Mouse (Mus musculus) lung, postnatal 0 days (tissue): Measurements from ENCODE around the gene Zfp78. TPM values are rescaled to one million over a fixed set of nuclear protein-coding genes. Genes with fewer than 3 reads are reported as not detected.

Experiments
- ATAC-seq: fragments of 200-750 bp; cut with Nextera tagmentation; 2 replicates; pipeline ENCODE4 v1.8.0; 2017; ENCODE audit warnings: moderate library complexity
- DNase-seq: peaks from one replicate; pipeline ENCODE4 v3.0.0-alpha.2; 2016; ENCODE audit warnings: low spot score
- H3K27ac ChIP-seq: fragments of 300-500 bp; sonication (generic); 2 replicates; pipeline ENCODE4 v1.5.1; 2014; ENCODE audit warnings: antibody characterized with exemption, mild to moderate bottlenecking, low read length, mixed read lengths
- H3K27me3 ChIP-seq: fragments of 300-500 bp; sonication (generic); replicated peaks from 2 replicates; pipeline ENCODE4 v1.6.1; 2014; ENCODE audit warnings: low read length, mixed read lengths; ENCODE audit not compliant: insufficient read depth
- H3K36me3 ChIP-seq: fragments of 300-500 bp; sonication (generic); 2 replicates; pipeline ENCODE4 v1.6.1; 2014; ENCODE audit warnings: low read length, mixed read lengths; ENCODE audit not compliant: insufficient read depth
- H3K4me1 ChIP-seq: fragments of 300-500 bp; sonication (generic); 2 replicates; pipeline ENCODE4 v1.6.1; 2014; ENCODE audit warnings: antibody characterized with exemption, low read depth, low read length, mixed read lengths; ENCODE audit not compliant: insufficient read depth
- H3K4me2 ChIP-seq: fragments of 300-500 bp; sonication (generic); replicated peaks from 2 replicates; pipeline ENCODE4 v1.6.1; 2014; ENCODE audit warnings: low read depth, mild to moderate bottlenecking, low read length, moderate library complexity, mixed read lengths
- H3K4me3 ChIP-seq: fragments of 300-500 bp; sonication (generic); 2 replicates; pipeline ENCODE4 v1.5.1; 2014; ENCODE audit warnings: low read depth, low read length
- H3K9ac ChIP-seq: fragments of 300-500 bp; sonication (generic); replicated peaks from 2 replicates; pipeline ENCODE4 v1.6.1; 2014; ENCODE audit warnings: low read depth, mild to moderate bottlenecking
- H3K9me3 ChIP-seq: fragments of 300-500 bp; sonication (generic); 2 replicates; pipeline ENCODE4 v1.6.1; 2016; ENCODE audit warnings: low read length, mixed read lengths
- CTCF ChIP-seq: IDR thresholded peaks from 2 replicates; pipeline ENCODE4 v1.5.1; 2016; ENCODE audit warnings: antibody characterized with exemption, mild to moderate bottlenecking
- EP300 ChIP-seq: IDR thresholded peaks from 2 replicates; pipeline ENCODE4 v1.6.1; 2016; ENCODE audit warnings: antibody characterized with exemption, mild to moderate bottlenecking, control low read depth
- WGBS: fragments of 180-500 bp; shearing (Covaris S2); extraction: QIAGEN DNeasy Blood & Tissue Kit; methylation state at CpG from one replicate; pipeline ENCODE4 v1.1.7; 2014; 5-methylcytosine and 5-hydroxymethylcytosine counted together
- polyA plus RNA-seq: library from polyadenylated mRNA; unstranded; fragments of >200 nt; fragmentation: Nextera tagmentation; extraction: Ambion mirVana; gene quantifications from 2 replicates; pipeline ENCODE4 v1.2.1, GENCODE M21; 2015

The Zfp78 gene
- polyA plus RNA-seq, 1 experiment from 2014 or later: 1.6 TPM

DNA sequence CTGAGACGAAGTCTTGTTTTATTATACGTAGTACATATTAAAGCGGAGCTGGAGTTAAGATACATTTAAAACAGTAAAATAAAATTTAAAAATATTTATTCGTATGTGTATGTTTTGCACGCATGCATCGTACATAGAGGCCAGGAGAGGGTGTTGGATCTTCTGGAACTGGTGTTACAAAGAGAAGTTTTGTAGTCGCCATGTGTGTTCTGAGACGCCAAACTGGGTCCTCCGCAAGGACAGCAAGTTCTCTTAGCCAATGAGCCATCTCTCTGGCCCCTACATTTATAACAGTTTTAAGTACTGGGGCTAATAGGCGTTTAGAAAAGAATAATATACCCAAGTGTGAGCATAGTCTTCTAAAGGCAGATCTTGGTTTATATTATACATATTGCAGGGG, 19.0 kb upstream of the Zfp78 start:
- peak overlapping the region; percentile 68 for H3K4me2 ChIP-seq
- H3K36me3 ChIP-seq: no peaks in the 10 kb centered on the region
- H3K9ac ChIP-seq: 0 out of 2 replicates have a peak overlapping the region, but pooled peaks have one; percentile 39
- no peak for ATAC-seq
- DNase-seq: no peak
- TF ChIP-seq EP300: no peak
- TF ChIP-seq CTCF: no peak
- H3K4me3 ChIP-seq: peak overlapping the region; percentile 59
- no peaks in the 10 kb centered on the region for H3K4me1 ChIP-seq
- WGBS: 30% methylated on average over 10 of the region's 10 CpGs
- H3K27ac ChIP-seq: no peak overlapping the region
- H3K9me3 ChIP-seq: no peaks in the 10 kb centered on the region
- no peaks in the 10 kb centered on the region for H3K27me3 ChIP-seq

DNA sequence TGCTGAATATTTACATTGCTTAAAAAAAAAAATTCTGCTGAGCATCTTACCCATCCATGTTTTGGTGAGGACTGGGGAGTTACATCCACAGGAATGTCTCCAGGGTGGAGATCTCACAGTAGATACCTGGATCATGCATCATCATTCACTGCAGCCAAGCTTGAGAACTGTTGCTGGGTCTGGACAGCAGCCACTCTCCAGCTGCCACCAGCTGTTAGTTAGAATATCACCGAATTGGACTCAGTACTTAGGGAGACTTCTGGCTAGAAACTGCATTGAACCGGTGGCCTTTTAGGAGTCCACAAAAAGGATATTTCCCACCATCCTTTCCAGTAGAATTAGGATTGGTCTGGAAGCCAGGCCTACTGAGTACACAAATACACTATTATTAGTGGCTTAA, 5.0 kb upstream of the Zfp78 start:
- Histone ChIP-seq H3K4me1 (peaks cover 3% of the 10 kb centered on the region; the same call in 1 of the 2 replicates), H3K9me3 (no peaks in the 10 kb centered on the region), H3K4me2 (no peak overlapping the region), H3K9ac (no peak overlapping the region), H3K27ac (no peak overlapping the region), H3K27me3 (no peaks in the 10 kb centered on the region), H3K4me3 (no peak overlapping the region), H3K36me3 (no peaks in the 10 kb centered on the region)
- WGBS: 43% methylated on average over 2 of the region's 2 CpGs
- no peak for DNase-seq
- TF ChIP-seq CTCF: no peak
- TF ChIP-seq EP300: no peak
- no peak for ATAC-seq

DNA sequence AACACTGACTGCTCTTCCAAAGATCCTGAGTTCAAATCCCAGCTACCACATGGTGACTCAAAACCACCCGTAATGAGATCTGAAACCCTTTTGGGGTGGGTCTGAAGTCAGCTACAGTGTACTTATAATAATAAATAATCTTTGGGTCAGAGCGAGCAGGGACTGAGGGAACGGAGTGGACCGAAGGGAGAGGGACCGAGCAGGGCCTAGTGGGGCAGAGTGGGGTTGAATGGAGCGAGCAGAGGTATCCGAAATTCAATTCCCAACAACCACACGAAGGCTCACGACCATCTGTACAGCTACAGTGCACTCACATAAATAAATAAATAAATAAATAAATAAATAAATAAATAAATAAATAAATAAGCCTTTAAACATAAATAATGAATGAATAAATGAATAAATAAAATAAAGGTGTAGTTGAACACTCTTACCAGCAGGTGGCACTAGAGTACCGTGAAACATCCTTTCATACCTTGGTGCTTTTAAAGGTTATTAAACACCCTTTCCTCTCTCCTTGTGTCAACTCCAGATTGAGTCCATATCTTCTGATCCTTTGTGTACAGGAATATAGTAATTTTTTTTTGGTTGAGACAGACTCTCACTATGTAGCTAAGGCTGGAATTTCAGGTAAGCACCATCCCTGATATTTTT, 4.0 kb upstream of the Zfp78 start:
- TF ChIP-seq EP300 (no peak), CTCF (peak; percentile 77)
- H3K27me3 ChIP-seq: no peaks in the 10 kb centered on the region
- no peak overlapping the region for H3K4me3 ChIP-seq
- peaks cover 7% of the 10 kb centered on the region; the same call in 1 of the 2 replicates for H3K4me1 ChIP-seq
- H3K27ac ChIP-seq: no peak overlapping the region
- DNase-seq (peak; percentile 85), ATAC-seq (no peak)
- no peak overlapping the region for H3K4me2 ChIP-seq
- no peaks in the 10 kb centered on the region for H3K36me3 ChIP-seq
- no peaks in the 10 kb centered on the region for H3K9me3 ChIP-seq
- no peak overlapping the region for H3K9ac ChIP-seq
- WGBS: 48% methylated on average over 10 of the region's 10 CpGs

DNA sequence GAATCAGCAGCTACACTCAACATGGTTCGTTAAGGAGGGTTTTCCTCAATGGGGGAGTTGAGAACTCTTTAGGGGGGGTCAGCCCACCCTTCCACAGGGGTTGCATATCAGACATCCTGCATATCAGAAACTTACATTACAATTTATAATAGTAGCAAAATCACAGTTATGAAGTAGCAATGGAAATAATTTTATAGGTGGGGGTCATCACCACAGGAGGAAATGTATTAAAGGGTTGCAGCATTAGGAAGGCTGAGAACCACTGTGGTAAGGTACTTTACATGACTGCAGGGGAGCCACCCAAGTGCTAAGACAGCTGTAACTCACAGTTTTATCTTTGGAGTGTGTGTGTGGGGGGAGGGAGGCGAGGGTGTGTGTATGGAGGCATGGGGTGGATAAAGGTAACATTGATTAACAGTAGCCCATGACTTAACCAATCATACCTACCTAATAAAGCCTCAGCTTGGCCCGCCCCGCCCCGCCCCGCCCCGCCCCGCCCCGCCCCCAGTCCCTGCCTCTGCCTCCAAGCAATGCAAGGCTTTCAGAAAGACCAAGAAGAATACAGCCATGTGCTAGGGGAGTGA, 2.5 kb upstream of the Zfp78 start:
- no peak for DNase-seq
- 20% methylated on average over 9 of the region's 9 CpGs for whole genome bisulfite sequencing
- Histone ChIP-seq H3K36me3 (no peaks in the 10 kb centered on the region), H3K4me2 (no peak overlapping the region), H3K27me3 (no peaks in the 10 kb centered on the region), H3K4me3 (no peak overlapping the region), H3K9ac (no peak overlapping the region), H3K9me3 (no peaks in the 10 kb centered on the region), H3K27ac (no peak overlapping the region), H3K4me1 (peaks cover 7% of the 10 kb centered on the region; the same call in 1 of the 2 replicates)
- ATAC-seq: no peak
- TF ChIP-seq CTCF: no peak
- no peak for TF ChIP-seq EP300

DNA sequence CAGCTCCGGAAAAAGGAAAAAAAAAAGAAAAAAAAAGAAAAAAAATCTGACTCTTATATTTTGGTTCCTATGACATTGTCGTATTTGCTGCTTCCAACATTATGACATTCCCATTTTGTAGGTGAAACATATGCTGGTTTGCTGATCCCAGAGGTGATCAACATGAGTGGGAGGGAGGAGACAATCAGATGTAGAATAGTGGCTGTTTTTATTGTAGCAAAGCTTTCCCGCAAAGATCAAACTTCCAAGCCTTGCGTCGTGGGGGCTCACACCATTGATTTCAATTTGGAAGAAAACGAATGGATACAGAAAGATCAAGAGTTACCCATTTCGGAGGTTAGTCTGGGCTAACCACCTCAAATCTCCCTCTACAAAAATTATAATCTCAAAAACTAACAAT, 1.3 kb upstream of the Zfp78 start:
- H3K27ac ChIP-seq: peak overlapping the region; percentile 72
- no peaks in the 10 kb centered on the region for H3K36me3 ChIP-seq
- 19% methylated on average over 7 of the region's 7 CpGs for WGBS
- peaks cover 7% of the 10 kb centered on the region; the same call in 1 of the 2 replicates for H3K4me1 ChIP-seq
- peak overlapping the region; percentile 41; the same call in 1 of the 2 replicates for H3K9ac ChIP-seq
- H3K4me2 ChIP-seq: peak overlapping the region; percentile 58
- H3K9me3 ChIP-seq: no peaks in the 10 kb centered on the region
- DNase-seq: no peak
- no peak for ATAC-seq
- TF ChIP-seq EP300 (no peak), CTCF (no peak)
- H3K4me3 ChIP-seq: peak overlapping the region; percentile 50
- no peaks in the 10 kb centered on the region for H3K27me3 ChIP-seq

DNA sequence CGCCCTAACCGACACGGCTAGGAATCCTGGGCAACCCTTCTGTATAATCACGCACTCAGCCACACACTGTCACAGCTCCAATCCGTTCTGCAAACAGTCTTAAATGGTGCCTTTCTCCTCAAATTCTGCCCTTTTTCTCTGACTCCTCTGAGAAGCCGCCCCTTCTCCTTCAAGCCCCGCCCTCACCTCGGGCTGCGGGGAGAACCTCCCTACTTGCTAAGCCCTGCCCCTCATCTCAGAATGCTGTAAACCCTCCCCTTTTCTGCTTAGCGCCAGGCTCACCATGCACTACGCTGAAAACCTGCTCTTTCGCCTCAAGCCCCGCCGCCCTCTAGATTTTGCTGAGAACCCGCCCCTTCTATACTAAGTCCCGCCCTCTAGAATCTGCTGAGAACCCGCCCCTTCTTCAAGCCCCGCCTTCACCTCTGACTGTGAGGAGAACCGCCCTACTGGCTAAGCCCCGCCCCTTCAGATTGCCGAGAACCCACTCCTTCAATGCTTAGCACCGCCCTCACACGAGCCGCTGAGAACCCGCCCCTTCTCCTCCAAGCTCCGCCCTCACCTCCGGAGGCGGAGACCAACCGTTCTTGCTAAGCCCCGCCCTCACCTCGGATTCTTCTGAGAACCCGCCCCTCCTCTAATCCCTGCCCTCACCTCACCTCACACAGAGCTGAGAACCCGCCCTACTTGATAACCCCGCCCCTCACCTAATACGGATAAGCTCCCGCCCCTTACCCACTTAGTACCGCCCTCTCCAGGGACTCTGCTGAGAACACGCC, 623 bp upstream of the Zfp78 start:
- peak overlapping the region; percentile 71 for H3K4me2 ChIP-seq
- H3K27me3 ChIP-seq: no peaks in the 10 kb centered on the region
- 0 out of 2 replicates have a peak, but pooled peaks have one; percentile 13 for TF ChIP-seq EP300
- no peak for TF ChIP-seq CTCF
- no peaks in the 10 kb centered on the region for H3K9me3 ChIP-seq
- ATAC-seq: peak; percentile 94
- peak overlapping the region; percentile 41; the same call in 1 of the 2 replicates for H3K9ac ChIP-seq
- H3K36me3 ChIP-seq: no peaks in the 10 kb centered on the region
- under 1% methylated on average over 37 of the region's 38 CpGs for WGBS
- H3K4me3 ChIP-seq: peak overlapping the region; percentile 50
- peaks cover 7% of the 10 kb centered on the region; the same call in 1 of the 2 replicates for H3K4me1 ChIP-seq
- peak overlapping the region; percentile 72 for H3K27ac ChIP-seq
- DNase-seq: peak; percentile 100
